Mouse (Mus musculus) heart, adult 18-20 months (tissue): ENCODE measurements at regions not wholly inside any gene's neighbourhood (a gene's known extent, or its start where the extent isn't known, plus 50 kb on each side); places are given as distances from the start of the nearest gene placed in this dataset.

Experiments used
- DNase-seq, 2 experiments: peaks; one replicate each; pipeline ENCODE4 v3.0.0; 2021 to 2022; ENCODE audit warnings: mixed read lengths in 1 of 2

DNA sequence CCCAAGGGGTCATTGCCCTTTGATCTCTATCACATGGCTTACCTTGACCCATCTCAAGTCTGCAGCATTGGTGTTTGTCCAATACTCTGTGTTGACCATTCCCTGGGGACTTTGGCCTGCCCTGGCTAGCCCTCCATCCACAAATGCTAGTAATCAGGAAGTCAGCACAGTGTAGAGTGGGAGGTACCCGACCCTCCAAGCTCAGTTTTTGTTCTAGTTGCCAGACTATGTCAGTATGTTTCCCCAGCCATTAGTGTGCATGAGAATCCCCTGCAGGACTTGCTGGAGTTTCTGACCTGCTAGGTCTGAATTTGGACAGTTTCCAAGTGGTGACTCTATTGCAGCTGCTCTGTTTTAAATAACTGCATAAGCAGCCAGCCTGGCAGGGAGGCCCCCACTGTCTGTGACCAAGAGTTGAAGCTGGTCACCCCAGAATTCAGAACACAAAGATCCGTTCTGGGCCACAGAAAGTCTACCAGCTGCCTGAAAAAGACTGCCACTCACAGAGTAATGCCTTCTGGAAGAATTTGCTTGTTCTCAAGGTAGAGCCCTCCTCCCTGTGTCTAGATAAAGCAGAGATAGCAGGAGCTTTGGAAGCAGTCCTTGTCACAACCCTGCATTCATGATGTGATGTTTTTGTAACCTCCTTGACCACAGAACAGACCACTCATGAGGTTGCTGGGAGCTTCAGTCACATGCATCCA lies 118.0 kb upstream of the Slc22a23 start:
- no peak for DNase-seq

DNA sequence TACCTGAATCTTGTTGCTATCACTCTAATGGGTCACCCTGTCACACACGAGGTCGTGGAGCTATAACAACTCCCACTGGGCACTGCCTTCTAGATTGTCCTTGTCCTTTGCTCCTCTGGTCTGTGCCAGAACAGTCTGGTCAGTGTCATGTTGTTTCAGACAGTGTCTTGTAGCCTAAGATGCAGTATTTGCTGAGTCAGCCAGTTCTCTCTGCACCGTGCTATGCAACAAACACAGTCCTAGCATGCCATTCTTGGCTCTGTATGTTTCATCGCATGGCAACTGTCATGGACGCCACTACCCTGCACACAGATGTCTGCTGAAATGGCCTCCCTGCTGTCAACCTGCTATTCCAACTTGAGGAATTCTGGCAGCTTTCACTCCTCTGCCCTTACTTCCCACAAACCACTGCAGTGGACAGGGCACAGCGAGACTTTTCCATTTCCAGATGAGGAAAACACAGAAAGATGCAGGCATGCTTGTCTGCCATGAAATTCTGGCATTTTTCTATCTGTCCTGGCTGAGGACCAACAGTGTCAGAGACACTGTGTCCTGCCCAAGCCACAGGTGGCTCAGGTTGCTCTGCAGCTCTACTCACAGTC lies 117.3 kb upstream of the Slc22a23 start:
- DNase-seq, result no peak

DNA sequence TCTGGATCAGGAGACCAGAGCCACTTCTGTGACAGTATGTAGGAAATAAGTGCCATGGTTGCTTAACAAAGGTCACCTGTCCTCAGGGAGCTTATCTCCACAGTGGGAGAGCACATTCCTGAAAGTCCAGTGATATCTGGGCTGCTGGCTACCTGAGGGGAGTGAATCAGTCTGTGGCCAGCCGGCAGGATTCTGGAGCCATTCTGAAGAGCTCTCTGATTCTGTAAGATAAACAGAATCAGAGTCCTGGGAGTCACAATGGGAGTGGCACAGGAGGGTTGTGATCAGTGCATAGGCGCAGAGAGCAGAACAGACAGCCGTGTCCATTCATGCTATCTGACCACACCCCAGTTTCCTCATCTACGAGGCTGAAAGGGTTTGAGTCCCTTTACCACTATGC lies 116.0 kb upstream of the Slc22a23 start:
- no peak for DNase-seq

DNA sequence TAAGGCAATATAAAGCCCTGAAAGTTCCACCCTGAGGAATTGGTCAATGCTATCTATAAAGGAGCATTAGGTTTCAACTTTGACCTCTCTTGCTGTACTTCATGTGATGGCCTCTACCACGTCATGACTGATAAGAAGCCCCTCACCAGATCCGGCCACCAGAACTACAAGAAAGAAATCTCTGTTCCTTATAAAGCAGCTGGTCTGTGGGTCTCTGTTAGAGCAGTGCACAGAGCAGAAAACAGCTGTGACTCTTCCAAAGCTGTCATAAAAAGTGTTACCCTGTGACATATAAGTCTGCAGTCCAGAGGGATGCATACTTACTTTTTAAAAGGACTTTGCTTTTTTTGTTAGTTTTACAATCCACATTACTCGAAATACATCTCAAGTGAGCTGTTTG lies 111.1 kb upstream of the Slc22a23 start:
- no peak for DNase-seq

DNA sequence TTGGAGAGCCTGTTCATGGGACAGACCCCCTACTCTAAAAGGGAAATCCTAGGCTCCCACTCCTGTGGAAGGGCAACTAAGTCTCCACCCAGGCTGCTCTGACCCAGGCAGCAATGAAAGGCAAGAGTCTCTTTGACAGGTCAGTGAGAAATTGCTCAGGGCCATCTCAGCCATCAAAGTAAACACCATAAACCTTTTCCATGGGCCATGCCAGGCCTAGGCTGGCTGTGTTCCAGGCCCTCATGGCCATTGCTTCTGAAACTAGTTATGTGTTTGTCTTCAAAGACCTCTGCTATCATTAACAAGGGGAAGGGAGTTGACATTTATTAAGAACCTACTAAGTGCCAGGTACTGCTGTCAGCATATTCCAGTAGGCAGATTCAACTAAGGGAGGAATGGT lies 101.8 kb upstream of the Slc22a23 start:
- DNase-seq, result no peak

DNA sequence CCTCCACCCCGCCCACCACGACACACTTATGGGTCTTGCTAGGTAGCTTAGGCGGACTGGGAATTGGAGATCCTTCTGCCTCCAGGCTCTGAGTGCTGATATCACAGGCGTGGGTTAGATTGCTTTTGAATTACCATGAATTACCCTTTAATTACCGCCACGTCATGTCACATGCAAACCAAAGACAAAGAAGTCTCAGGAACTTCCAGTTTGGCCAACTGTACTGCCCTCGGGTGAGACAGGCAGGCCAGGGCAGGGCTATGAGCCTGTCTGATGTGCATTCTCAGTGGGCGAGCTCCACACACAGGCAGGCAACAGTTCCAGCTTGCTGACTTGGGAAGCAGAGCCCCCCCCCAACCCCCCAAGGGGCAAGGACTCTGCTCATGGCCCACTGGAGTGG lies 101.3 kb upstream of the Slc22a23 start:
- DNase-seq, result no peak

DNA sequence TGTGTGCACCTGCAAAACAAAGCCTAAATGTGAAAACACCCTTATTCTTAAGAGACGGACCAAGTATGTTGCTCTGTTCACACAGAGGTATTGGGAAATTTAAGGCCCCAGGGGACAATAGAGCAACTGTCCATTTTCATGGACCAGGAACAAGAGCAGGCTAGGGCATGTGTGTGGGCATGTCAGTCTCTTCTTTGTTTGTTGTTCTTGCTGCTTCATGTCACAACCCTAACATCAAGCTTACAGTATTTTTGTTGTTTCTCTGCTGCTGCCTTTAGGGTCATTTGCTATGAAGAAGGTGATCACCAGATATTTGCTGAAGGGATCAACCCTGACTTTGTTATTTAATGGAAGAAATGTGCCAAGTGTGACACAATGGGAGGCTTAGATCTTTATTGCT lies 96.4 kb upstream of the Slc22a23 start:
- DNase-seq, result no peak

DNA sequence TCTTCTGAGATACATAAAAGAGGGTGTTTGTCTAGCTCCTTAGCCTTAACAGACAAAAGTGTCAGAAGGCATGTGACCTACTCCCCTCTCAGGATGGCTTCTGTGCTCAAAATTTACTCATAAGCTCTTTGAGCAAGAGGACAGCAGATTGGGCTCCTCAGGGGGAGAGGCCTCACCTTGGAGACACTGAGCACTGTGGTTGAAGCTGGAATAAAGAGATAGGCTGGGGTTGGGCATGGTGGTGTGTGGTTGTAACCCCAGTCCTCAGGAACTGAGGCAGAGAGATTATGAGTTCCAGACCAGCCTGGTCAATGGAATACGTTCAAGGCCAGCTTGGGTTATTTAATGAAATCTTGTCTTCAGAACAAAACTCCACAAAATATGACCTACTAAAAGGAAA lies 82.5 kb upstream of the Slc22a23 start:
- no peak for DNase-seq

DNA sequence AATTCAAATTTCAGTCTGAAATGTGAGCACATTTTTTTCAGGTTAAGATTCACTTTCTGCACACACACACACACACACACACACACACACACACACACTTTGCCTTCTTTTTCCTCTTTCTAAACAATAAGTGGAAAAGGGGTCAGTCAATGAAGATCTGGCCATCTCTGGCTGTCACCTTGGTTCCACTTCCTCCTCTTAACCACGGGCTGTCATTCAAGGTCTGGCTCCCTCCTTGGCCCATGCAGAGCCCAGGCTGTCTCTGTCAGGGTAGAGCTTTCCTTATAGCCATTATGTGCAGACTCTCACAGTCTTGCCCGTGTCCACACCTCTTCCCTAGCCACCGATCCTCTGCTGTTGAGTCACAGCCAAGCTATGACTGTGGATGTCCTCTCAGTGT lies 79.9 kb upstream of the Slc22a23 start:
- DNase-seq, result no peak

DNA sequence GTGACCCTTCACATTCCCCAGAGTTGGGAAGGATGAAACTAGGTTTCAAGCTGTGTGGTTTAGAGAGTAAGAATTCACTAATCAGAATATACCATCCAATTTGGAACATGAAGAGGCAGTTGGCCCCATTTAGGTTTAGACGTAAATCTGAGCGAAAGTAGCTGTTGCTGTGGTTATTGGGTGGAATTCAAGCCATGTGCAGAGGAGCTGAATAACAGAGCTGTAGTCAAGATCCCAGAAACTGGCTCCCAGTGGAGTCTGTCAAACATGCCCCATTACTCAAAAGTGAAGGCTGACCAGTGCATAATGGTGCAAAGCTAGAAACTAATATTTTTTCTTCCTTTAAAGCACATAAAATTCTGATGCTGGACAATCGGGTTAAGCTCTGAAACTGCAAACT lies 76.7 kb upstream of the Slc22a23 start:
- no peak for DNase-seq

DNA sequence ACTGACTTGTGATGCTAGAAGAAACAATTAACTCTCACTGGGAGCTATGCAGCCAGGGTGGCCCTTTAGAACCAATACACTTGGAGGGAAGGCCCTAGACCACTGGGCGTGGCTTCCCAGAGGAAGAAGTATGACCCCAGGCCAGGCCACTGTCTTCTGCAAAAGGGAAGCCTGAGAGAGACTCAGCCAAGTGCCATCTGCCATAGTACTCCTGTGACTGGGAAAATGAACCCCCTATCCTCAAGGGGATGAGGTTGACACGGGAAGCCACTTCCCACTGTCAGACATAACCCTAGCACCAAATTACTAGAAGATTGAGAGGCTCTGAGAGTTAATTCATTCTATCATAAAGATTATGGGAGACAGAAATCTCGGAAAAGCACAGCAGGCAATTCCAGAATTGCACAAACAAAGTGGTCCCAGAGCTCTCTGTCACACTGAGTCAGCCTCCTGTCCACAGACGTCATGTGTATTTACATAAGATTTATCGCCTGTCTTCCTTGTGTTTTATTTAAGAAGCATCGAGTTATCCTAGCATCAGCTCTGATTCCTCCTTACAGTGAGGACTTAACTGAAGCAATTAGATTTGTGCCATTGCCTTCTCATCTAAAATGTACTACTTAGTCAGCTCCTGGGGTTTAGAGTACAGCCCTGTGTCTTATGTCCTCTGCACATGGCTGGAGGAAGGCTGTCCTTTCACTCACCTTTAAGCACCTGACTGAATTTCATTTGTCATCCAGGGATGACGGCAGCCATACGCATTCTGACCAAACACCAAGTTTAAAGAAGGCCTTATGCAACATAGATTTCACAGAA lies 75.6 kb upstream of the Slc22a23 start:
- no peak for DNase-seq

DNA sequence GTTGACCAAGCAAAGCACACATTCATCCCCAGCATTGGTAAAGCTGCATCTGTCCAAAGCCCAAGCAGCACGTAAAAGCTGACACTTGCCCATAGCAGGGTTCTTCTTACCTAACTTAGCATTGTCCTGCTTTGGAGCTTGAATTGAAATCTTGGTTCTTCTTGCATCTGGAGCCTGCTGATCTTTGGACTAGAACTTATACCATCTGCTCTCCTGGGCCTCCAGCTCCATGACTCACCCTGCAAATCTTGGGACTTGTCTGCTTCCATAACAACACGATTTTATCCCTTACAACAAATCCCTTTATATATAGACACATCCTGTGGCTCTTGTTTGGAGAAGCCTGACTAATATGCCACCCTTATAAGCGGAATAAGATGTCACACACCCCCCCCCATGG lies 74.1 kb upstream of the Slc22a23 start:
- DNase-seq, result no peak

DNA sequence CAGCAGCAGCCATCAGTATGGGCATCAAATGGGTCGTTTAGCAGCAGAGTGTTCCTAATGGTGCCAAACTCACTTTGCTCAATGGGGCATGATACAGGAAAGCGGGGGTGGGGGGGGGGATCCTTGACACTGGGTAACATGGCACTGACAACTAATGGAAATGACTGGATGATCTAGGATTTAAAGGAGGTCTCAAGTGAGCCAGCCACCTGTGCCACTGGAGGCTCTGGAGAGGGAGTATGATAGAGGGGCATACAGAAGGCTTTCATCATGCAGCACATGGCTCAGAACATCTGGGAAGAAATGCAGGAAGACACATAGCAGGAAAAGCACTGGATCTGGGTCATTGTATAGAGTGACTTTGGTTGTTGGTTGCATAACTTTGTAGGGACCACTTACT lies 71.6 kb upstream of the Slc22a23 start:
- DNase-seq, result no peak

DNA sequence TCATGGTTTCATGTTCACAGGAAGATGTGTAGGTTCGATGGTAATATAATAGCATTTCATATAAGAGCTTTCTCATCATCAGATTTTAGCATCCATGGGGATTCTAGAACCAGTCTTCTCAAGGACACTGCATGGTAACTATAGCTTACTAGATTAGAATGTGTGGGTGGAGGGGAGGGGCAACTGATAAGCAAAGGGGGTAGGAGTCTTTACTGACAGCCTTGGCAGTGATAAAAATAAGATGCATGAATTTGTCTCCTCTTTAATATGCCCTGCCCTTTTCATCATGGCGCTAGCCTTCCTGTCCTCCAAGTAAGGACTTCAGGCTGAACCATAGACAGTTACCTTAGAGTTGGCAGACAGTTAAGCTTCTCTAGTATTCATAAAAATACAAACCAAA lies 69.6 kb upstream of the Slc22a23 start:
- no peak for DNase-seq

DNA sequence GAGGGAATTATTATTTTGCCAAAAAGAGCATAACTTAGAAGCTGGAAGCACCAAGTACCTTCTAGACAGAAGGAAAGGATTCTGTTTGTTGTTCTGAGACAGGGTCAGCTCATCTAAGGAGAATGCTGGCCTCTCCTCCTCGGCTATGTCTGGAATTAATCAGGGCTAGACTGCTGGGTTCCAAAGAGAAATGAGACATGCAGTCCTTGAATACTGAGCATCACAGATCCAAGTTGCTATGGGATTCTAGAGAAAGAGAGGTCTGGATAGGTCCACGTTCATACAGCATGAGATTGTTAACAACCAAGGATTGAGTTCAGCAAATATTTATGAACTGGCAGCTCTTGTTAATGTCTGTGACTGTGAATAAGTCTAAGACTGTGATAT lies 63.7 kb upstream of the Slc22a23 start:
- DNase-seq, result no peak

DNA sequence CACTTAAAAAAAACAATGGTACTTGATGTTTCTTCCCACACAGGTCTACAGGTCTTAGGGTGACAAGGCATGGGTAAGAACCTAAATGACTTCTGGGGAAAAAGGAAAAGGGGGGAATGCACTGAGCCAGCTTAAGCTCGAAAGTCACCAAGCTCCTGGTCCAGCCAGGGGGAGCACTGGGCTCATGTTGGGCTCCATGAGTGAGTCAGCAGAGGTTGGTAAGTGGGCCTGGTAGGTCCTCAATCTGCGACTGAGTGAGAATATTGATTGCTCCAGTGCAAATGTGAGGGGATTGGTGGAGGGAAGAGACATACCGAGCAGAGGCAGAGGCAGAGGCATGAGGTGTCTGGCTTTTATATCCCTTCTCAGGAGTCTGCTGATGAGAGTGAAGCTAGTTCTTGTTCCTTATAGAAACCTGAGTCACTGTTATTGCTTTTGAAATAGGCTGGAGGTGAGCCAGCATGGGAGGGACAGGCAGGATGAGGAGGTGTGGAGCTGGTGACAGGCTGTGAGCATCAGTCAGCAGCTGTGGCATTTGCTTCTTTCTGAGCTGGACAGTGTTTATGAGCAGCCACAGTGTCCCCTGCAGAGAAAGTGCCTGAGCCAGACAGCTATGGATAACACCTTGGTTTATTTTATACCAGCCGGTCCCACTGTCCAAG lies 63.2 kb upstream of the Slc22a23 start:
- DNase-seq, result peak; percentile 4

DNA sequence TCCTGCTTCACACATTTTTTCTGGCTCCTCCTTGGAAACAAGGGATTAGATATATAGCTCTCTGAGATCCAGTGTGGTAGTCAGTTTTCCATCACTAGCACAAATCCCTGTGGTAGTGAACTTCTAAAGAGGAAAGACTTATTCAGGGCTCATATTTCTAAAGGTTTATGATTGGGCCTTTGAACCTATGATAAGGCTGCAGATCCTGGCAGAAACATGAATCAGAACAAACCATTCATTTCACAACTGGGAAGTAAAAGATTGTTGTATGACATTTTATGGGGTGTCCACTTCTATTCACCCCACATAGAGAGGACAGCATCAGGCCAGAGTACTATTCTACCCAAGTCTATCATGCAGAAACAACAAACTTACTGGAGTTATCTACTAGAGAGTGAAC lies 61.3 kb upstream of the Slc22a23 start:
- DNase-seq, result no peak

DNA sequence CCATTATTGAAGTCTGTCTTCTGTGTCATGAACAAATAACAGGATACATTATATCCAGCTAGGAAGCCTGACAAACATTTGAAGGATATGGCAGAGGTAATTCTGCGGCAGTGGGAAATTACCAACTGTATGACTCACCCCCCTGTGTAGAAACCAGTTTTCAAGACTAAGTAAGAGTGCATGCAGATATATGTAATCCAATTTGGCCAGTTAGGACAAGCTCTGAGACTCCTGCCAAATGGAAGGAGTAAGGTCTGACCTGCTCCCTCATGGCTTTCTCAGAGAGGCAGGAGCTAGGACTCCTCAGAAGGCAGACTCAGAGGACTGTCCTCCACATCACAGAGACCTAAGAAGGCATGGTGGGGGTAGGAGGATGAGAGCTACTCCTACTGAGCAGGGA lies 57.6 kb upstream of the Slc22a23 start:
- no peak for DNase-seq

DNA sequence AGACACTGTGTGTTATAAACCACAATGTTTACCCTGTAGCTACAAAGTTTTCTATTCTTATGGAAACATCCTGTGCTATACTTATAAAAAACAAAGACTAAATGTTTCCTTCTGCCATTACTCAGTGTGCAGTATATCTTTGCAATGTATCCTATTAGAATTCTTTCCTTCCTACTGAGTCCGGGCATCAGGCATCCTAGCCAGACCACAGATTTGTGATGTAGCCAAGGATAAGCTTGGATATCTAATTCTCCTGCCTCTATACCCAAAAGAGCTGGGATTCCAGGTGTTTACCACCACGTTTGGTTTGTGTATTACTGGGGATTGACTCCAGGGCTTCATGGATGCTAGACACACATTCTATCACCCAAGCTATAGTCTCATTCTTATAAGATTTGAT lies 56.0 kb upstream of the Slc22a23 start:
- DNase-seq, result no peak

DNA sequence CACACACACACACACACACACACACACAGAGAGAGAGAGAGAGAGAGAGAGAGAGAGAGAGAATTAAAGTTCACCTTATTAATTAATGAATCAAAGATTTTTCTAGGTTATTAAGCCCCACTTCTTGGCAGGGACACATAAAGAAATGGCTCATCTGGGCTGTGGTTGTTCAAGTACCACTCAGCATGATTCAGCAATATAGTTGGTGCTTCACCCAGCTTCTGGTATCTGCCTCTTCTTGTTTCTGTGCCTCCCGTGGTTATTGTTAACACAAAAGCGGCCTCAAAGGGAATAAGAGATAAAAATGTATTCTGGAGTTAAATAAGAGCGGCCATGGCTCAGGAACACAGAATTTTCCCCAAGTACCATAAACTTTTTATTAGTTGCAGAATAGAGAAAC lies 53.9 kb upstream of the Slc22a23 start:
- DNase-seq, result no peak

DNA sequence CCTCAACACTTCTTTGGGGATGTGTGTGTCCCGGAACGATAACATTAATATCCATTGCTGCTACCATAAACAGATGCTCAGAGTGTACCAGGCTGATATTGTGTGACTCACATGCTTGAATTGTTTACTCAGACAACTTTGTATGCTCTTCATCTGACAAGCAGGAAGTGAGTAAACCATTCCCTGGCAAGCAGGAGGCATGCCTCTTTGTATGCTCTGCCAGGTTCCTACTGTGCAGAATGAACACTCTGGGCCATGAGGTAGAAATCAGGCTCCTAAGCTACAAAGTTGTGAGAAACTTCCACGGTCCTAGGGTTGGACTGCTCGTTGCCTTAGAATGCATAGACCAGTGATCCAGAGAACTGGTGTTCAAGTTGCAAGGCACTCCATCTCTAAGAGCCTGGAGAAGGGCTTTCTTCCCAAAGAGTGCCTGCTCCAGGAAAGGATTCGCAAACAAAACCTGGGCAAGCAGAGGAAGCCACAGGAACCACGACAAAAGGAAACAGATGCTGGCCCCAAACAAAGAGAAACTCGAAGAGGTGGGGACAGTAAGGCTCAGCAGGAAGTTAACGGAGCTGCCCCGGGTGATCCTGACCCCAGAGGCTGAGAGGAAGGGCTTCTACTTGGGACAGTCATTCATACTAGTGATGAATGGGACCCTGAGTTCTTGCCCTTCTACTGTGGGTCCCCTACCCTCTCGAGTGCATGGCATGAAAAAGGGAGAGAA lies 53.2 kb upstream of the Slc22a23 start:
- DNase-seq, result no peak

DNA sequence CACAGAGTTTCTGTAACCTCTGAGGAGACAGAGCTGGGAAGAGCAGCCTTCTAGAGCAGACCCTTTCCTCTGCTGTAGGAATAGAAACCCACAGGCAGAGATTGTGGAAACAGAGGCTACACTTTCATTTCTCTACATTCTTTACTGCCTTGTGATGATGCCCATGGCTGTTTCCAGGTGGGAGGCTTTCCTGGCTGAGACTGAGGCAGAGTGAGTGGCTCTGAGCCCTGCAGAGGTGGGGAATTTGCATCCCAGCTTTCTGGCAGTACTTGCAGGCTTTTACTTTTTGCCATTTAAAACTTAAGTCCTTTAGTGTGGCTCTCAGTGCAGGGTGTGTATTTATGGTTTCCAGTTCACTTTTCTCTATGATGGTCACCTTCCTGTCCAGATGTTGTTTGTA lies 50.5 kb upstream of the Slc22a23 start:
- no peak for DNase-seq

DNA sequence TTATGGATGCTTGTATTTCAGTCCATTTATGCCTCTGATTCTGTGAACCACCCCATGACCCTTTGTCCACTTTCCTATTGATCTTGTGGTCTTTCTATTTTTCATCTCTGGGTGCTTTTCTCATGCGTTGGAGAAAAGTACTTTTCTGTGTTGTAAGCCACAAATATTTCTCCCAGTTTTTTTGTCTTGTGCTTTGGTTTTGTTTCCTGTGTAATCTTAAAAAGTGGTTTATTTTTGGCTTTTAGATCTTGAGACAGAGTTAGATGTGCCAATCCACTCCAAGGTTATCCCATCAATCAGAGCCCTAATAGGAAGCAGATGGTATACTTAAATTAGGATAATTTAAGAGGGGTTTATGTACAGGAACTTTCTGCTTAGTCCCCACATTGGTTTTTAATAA lies 50.0 kb upstream of the Slc22a23 start:
- no peak for DNase-seq
